Mouse (Mus musculus) heart, postnatal 0 days (tissue): ENCODE data around the gene Aqp1.

Experiments
- CTCF ChIP-seq: IDR thresholded peaks from 2 replicates; pipeline ENCODE4 v1.5.1; 2016; ENCODE audit warnings: antibody characterized with exemption, control low read depth, low read depth
- EP300 ChIP-seq: IDR thresholded peaks from 2 replicates; pipeline ENCODE4 v1.6.1; 2016; ENCODE audit warnings: antibody characterized with exemption, low read depth

GRCm38 (mm10) chr6:55321518-55321917 lies 14.7 kb upstream of the Aqp1 start:
- TF ChIP-seq CTCF, result no peak
- no peak for TF ChIP-seq EP300
